Mouse (Mus musculus) inflammation-experienced regulatory T-cells, adult 6 months (primary cell): ENCODE data around the gene Thoc6. TPM values are rescaled to one million over a fixed set of nuclear protein-coding genes. Genes with fewer than 3 reads are reported as not detected.
A peak's percentile ranks its signal among the peaks of the same experiment; 100 is the strongest.

Experiments used
- ATAC-seq: one replicate; pipeline ENCODE4 v1.8.0; 2017
- polyA plus RNA-seq, 3 experiments: library from polyadenylated mRNA; unstranded; fragments of 100-300 nt; shearing (Covaris generic); gene quantifications; one replicate each; pipeline ENCODE4 v1.2.1; 2017

The Thoc6 gene
- polyA plus RNA-seq, 3 experiments from 2014 or later = 27.1 to 36.7 (median 27.5) TPM

GRCm38 (mm10) chr17:23627813-23628212 is 45.9 kb downstream of the Thoc6 start:
- ATAC-seq = no peak

GRCm38 (mm10) chr17:23620351-23620750 is 53.3 kb downstream of the Thoc6 start:
- ATAC-seq = peak; percentile 94

Other genes with a start within 250 kb of the Thoc6 start
- gene Vmn2r117, start 194.2 kb downstream of the Thoc6 start, polyA plus RNA-seq = not detected
- gene Zfp213, start 109.6 kb downstream of the Thoc6 start, polyA plus RNA-seq = 1 to 10 TPM; 4.0 to 5.5 (median 4.8) TPM
- under 1 TPM in 1 of 3 experiments, not detected in 2; 0.71 TPM for gene Zfp13, start 74.4 kb downstream of the Thoc6 start, polyA plus RNA-seq
- 1 to 10 TPM in 2 of 3 experiments, under 1 TPM in 1; 0.73 to 3.1 (median 1.2) TPM for gene Zscan10, start 73.0 kb downstream of the Thoc6 start, polyA plus RNA-seq
- 1 to 10 TPM in 2 of 3 experiments, under 1 TPM in 1; 0.80 to 6.6 (median 2.8) TPM for gene Mmp25, start 28.6 kb downstream of the Thoc6 start, polyA plus RNA-seq
- under 1 TPM in 1 of 3 experiments, not detected in 2; 0.23 TPM for gene Bicdl2, start 13.4 kb downstream of the Thoc6 start, polyA plus RNA-seq
- gene Hcfc1r1, start 286 bp downstream of the Thoc6 start, polyA plus RNA-seq = 10 to 100 TPM; 62.6 to 79.5 (median 70.7) TPM
- gene Tnfrsf12a, start 3.6 kb upstream of the Thoc6 start, polyA plus RNA-seq = 1 to 10 TPM; 3.7 to 6.5 (median 4.6) TPM
- not detected for gene Cldn6, start 5.4 kb upstream of the Thoc6 start, polyA plus RNA-seq
- gene Cldn9, start 10.1 kb upstream of the Thoc6 start, polyA plus RNA-seq = not detected
- gene 1520401A03Rik, start 48.9 kb upstream of the Thoc6 start, polyA plus RNA-seq = not detected
- 10 to 100 TPM in 2 of 3 experiments, 1 to 10 TPM in 1; 7.5 to 18.5 (median 11.3) TPM for gene Pkmyt1, start 52.5 kb upstream of the Thoc6 start, polyA plus RNA-seq
- gene Paqr4, start 67.0 kb upstream of the Thoc6 start, polyA plus RNA-seq = 1 to 10 TPM; 1.3 to 7.2 (median 2.5) TPM
- gene Kremen2, start 72.0 kb upstream of the Thoc6 start, polyA plus RNA-seq = 1 to 10 TPM in 2 of 3 experiments, under 1 TPM in 1; 0.78 to 3.2 (median 1.1) TPM
- gene Flywch1, start 97.7 kb upstream of the Thoc6 start, polyA plus RNA-seq = 10 to 100 TPM; 13.2 to 15.6 (median 13.7) TPM
- gene Flywch2, start 112.2 kb upstream of the Thoc6 start, polyA plus RNA-seq = 1 to 10 TPM; 1.3 to 3.1 (median 2.3) TPM
- gene Srrm2, start 116.7 kb upstream of the Thoc6 start, polyA plus RNA-seq = 100 to 1,000 TPM; 271 to 328 (median 302) TPM
- gene Elob, start 155.3 kb upstream of the Thoc6 start, polyA plus RNA-seq = 100 to 1,000 TPM; 674 to 762 (median 707) TPM
- 1 to 10 TPM in 2 of 3 experiments, not detected in 1; 1.3 to 1.6 TPM for gene Prss33, start 162.2 kb upstream of the Thoc6 start, polyA plus RNA-seq
- 1 to 10 TPM in 1 of 3 experiments, under 1 TPM in 1, not detected in 1; 0.34 to 1.1 TPM for gene Prss32, start 170.0 kb upstream of the Thoc6 start, polyA plus RNA-seq
- gene Prss41, start 170.3 kb upstream of the Thoc6 start, polyA plus RNA-seq = 10 to 100 TPM in 2 of 3 experiments, 1 to 10 TPM in 1; 3.9 to 19.1 (median 13.6) TPM
- not detected for gene Prss21, start 194.2 kb upstream of the Thoc6 start, polyA plus RNA-seq
- gene Dcpp1, start 207.0 kb upstream of the Thoc6 start, polyA plus RNA-seq = not detected
- gene Dcpp2, start 207.0 kb upstream of the Thoc6 start, polyA plus RNA-seq = not detected
- not detected for gene Dcpp3, start 243.6 kb upstream of the Thoc6 start, polyA plus RNA-seq